Mouse (Mus musculus) left cerebral cortex, adult 18-20 months (tissue): ENCODE measurements around the gene Asic4. TPM values are rescaled to one million over a fixed set of nuclear protein-coding genes. Genes with fewer than 3 reads are reported as not detected.
A peak's percentile ranks its signal among the peaks of the same experiment; 100 is the strongest.

ENCODE experiments used
- DNase-seq, 2 experiments: peaks; one replicate each; pipeline ENCODE4 v3.0.0; 2021 to 2022; ENCODE audit warnings: low spot score in 2 of 2, mixed read lengths in 1 of 2
- total RNA-seq, 2 experiments: library from RNA; stranded (reverse); gene quantifications; 2 replicates each; pipeline ENCODE4 v1.2.3; 2021

Asic4 gene
- total RNA-seq, 2 experiments from 2014 or later: 16.2 to 19.6 TPM

GRCm38 (mm10) chr1:75463652-75464204 is 13.5 kb downstream of the Asic4 start:
- no peak for DNase-seq

GRCm38 (mm10) chr1:75467215-75467927 is 17.1 kb downstream of the Asic4 start:
- DNase-seq: peak; percentile 83 to 84

GRCm38 (mm10) chr1:75469287-75469825 is 19.1 kb downstream of the Asic4 start:
- DNase-seq: no peak

GRCm38 (mm10) chr1:75476441-75476840 is 26.2 kb downstream of the Asic4 start:
- no peak for DNase-seq

- peak; percentile 88 for DNase-seq
Measured at GRCm38 (mm10) chr1:75477264-75477965, 27.2 kb downstream of the Asic4 start.

- DNase-seq: no peak
Measured at GRCm38 (mm10) chr1:75477966-75478290, 27.7 kb downstream of the Asic4 start.

- no peak for DNase-seq
Measured at GRCm38 (mm10) chr1:75478497-75478896, 28.3 kb downstream of the Asic4 start.

- DNase-seq: peak; percentile 97
Measured at GRCm38 (mm10) chr1:75478916-75479634, 28.8 kb downstream of the Asic4 start, which contains the start of the genes Chpf and Tmem198. TSS of gene Chpf (minus strand) at chr1:75479307. TSS of gene Tmem198 (plus strand) at chr1:75479532.

GRCm38 (mm10) chr1:75479635-75479989 is 29.4 kb downstream of the Asic4 start:
- DNase-seq: no peak

GRCm38 (mm10) chr1:75480036-75480435 is 29.8 kb downstream of the Asic4 start:
- DNase-seq: no peak

GRCm38 (mm10) chr1:75480735-75481134 is 30.5 kb downstream of the Asic4 start:
- DNase-seq: peak in 1 of 2 experiments; percentile 39

- peak in 1 of 2 experiments; percentile 36 for DNase-seq
Measured at GRCm38 (mm10) chr1:75486561-75486960, 36.3 kb downstream of the Asic4 start.

- DNase-seq: no peak
Measured at GRCm38 (mm10) chr1:75487040-75487404, 36.8 kb downstream of the Asic4 start.

GRCm38 (mm10) chr1:75487405-75488161 is 37.3 kb downstream of the Asic4 start:
- DNase-seq: peak; percentile 61 to 62

- DNase-seq: no peak
Measured at GRCm38 (mm10) chr1:75490785-75491551, 40.7 kb downstream of the Asic4 start.

GRCm38 (mm10) chr1:75492579-75493170 is 42.4 kb downstream of the Asic4 start:
- no peak for DNase-seq

GRCm38 (mm10) chr1:75494878-75495548 is 44.8 kb downstream of the Asic4 start:
- DNase-seq: peak in 1 of 2 experiments; percentile 38

GRCm38 (mm10) chr1:75498897-75499296 is 48.7 kb downstream of the Asic4 start:
- no peak for DNase-seq

GRCm38 (mm10) chr1:75499441-75499840 is 49.2 kb downstream of the Asic4 start:
- no peak for DNase-seq
